Mouse (Mus musculus) lung, adult 2 months (tissue): Measurements from ENCODE around the gene Gm10139.
"Not testable (repeated sequence)": the region's sequence is repeated elsewhere in the genome, so short reads cannot be mapped to it uniquely, and the experiment has no call there.

Source experiments
- CTCF ChIP-seq: fragments of 200-500 bp; IDR thresholded peaks from 2 replicates; pipeline ENCODE4 v1.5.1; 2011; ENCODE audit warnings: mild to moderate bottlenecking, low read length, control low read depth; ENCODE audit not compliant: insufficient read depth
- POLR2A ChIP-seq: fragments of 200-500 bp; IDR thresholded peaks from 2 replicates; pipeline ENCODE4 v1.6.1; 2011; ENCODE audit warnings: low read depth, mild to moderate bottlenecking, control low read depth, low read length, borderline replicate concordance; ENCODE audit errors: extremely low read depth

DNA sequence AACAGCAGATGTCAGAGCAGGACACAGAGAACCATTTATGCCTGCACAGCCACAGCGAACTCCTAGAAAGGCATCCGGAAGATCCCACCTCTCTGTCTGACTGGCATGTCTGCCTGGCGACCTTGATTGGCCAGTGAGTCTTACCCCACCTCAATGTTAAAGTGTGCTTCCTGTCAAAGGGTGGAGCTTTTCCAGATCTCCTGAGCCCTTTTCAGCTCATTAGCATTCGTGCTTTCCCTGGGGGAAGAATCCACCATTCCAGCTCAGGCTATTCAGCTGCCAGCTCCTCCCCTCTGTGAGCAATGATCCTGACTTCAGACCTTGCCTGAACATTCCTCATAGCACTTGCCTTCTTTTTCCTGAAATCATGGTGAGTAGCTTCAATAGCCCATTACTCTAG lies 45.2 kb downstream of the Gm10139 start:
- not testable (repeated sequence) for TF ChIP-seq POLR2A, CTCF
